Mouse (Mus musculus): ENCODE results near the gene Olfr693.
"Not testable (repeated sequence)": the region's sequence is repeated elsewhere in the genome, so short reads cannot be mapped to it uniquely, and the experiment has no call there.

Gene Olfr693

DNA sequence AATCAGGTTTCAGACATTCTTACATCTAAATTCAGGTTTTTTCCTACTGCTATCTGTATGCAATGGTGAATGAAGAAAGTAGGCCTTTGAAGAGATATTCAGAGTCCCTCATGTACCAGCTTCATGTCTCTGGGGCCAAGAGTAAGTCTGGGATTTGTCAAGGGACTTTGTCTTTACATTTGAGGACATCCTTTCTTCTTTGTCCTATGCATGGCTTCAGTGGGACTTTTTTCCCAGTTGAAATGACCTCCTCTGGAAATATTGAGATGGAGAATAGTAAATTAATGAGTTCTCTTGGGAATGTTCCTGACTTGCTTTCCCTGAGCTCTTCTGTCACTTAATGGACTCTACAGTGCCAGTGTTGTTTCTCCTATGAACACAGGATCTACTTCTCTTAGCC is at the start of gene Olfr693:
TSS of gene Olfr693 (minus strand) at position 101 of the 400 bp plus-strand sequence.
- DNase-seq = no peak

DNA sequence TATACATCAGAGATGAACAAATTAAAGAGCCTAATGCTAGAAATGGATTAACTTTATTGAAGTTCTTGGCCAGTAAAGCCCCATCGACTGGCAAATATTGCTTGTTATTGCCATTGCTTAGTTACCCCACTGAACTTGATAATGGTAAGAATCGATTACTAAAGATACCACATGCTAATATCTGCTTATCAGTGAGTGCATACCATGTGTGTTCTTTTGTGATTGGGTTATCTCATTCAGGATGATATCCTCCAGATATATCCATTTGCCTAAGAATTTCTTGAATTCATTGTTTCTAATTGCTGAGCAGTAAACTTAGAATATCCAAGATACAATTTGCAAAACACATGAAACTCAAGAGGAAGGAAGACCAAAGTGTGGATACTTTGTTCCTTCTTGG is 45.3 kb upstream of the Olfr693 start:
- DNase-seq = not testable (repeated sequence)

DNA sequence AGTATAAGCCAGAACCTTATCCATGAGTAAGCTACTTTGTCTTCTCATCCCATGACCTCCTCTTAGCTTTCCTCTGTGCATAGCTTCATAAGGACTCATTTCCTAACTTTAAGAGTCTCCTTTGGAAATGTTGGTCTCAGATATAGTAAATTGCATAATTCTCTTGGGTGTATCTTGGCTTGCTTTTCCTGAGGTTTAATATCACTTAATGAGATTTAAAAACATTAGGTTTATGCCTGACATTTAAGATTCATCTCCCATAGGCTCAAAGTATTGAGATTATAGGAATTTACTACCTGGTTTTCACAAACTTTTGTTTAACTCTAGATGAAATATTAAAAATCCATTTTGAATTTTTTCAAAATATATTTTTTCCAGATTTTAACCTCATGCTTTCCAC is 35.9 kb upstream of the Olfr693 start, which contains the start of gene Olfr695:
TSS of gene Olfr695 (minus strand) at position 101 of the 400 bp plus-strand sequence.
- no peak for DNase-seq

DNA sequence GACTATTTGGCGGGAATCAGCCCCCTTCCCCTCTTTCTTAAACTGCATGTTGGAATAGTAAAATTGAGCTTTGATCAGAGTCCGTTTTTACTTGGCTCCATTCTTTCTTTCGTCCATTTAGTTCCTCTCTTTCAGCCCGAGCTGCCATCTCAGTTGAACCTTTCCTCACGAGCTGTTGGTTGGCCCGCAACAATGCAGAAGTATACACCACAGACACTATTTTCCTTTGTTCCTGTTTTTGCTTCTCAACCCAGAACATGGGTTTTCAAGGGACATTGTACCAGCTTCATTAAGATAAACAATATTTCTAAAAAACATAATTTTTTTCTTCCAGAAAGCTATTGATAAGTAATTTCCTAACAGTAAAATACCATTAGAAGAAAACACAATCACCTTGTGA is 31.1 kb upstream of the Olfr693 start:
- DNase-seq = no peak

DNA sequence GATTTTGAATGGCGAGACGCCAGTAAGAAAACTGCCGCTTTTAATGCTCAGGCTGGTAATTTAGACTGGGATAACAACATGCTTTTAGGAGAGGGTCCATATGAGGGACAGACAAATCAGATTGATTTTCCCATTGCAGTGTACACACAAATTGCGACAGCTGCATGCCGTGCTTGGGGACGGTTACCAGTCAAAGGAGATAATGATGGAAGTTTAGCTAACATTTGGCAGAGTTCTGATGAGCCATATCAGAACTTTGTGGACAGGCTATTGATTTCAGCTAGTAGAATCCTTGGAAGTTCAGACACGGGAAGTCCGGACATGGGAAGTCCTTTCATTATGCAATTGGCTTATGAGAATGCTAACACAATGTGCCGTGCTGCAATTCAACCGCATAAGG is 27.3 kb upstream of the Olfr693 start:
- not testable (repeated sequence) for DNase-seq

DNA sequence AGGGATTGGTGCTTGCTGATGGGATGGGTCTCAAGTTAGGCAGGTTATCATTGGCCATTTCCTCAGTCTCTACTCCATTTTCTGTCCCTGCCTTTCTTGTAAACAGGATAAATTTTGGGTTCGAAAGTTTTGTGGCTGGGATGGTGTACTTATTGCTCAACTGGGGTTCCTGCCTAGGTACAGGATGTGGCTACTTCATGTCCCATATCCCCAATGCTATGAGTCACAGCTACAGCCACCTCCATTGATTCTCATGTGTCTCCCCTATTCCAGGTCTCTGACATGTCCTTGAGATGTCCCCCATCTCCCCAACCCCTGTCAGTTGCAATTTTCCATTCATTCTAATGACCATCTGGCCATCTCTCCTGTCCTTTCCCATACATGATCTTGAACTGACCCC is 16.5 kb upstream of the Olfr693 start:
- DNase-seq = no peak

DNA sequence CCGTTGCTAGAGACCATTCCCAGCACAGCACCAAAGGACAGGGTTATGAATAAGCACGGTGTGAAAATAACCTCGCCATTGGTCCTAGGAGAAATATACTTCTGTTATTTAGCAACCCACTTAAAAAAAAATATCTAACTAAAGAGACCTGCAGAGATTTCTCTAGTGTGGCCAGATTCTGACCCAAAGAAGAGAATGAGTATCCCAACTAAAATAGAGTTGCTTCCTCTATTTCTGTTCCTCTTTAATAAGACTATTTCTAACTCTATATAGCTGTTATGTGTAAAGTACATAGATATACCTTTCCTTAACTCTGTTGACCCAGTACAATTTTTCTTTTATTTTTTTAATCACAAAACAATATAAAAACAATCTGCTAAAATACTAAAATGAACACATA is 12.6 kb upstream of the Olfr693 start:
- no peak for DNase-seq

DNA sequence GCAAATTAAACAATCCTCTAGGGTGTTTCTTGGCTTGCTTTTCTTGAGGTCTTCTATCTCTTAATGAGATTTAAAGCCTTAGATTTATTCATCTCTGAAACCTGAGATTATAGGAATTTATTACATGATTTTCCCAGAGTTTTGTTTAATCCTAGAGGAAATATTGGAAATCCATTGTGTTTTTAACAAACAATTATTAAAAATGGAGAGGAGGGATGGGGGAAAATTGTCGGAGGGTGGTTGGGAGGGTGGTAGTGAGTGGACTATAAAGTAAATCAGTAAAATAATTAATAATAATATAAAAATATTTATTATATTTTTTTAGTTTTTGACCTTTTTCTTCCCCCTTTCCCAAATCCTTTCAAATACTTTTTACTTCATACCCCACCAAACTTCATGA is 11.3 kb upstream of the Olfr693 start, which contains the start of gene Olfr694:
TSS of gene Olfr694 (minus strand) at position 101 of the 400 bp plus-strand sequence.
- no peak for DNase-seq

DNA sequence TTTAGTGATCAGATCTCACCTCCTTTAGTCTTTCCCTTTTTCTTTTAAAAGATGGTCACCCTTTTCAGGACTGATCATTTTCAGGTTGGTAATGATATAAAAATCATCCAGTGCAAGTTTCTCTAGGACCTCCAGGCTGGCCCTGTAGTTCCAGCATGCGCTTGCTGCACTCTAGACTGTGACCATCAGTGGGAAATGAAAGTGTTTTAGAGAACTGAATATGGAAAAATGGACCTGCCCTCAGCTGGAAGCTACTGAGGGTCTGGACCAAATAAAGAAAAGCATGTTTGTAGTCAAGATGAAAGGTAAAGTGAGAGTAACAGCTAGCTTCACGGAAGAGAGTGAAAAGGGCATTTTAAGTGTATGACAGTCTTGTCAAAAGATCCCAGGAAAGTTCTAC is 5.0 kb upstream of the Olfr693 start:
- DNase-seq = no peak

DNA sequence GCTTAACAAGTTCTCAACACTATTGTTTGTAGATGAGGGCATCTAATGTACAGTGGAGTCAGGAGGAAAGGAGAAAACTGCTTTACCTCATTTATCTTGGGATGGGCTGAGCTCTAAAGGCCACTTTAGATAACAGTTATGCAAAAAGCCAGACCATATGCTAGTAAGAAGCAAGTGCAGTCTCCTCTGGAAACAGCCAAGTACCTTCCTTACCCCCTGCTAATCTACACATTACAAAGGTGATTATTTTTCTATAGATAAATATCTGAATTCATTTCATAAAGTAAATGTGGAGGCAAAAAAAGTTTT is 28.1 kb downstream of the Olfr693 start:
- DNase-seq = no peak

DNA sequence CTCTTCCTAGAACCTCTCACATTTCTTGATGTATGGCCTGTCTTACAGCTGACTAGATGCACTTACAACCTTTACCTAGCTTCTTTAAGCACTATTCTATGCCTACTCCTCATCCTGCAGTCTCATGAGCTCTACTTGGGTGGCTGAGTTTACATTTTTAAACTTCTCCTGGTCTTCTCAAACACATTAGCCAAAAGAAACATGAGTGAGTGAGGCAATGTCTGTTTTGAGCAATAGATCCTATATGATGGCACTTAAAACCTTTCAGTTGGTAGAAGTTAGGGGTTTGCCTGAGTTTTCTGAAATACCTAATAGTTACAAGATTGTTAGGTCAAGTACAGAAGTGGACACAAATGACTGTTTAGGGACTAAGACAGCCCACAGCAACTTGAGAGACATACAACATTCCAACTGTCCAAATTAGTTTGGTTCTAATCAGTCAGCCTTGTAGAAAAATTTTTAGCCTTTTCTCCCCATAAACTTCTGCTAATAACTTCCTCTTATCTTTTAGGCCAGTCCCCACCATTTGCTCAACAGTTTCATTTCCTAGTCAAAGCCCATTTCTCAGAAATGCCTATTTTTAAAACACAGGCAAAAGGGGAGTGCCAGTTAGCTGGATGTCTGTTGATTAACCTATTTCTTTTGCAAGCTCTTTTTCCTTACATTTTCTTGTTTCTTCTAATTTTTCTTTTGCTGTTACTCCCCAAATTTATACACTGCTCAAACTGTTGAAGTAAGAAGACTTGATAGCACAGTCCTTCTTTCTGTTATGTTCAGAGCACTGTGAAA is 28.6 kb downstream of the Olfr693 start:
- no peak for DNase-seq

DNA sequence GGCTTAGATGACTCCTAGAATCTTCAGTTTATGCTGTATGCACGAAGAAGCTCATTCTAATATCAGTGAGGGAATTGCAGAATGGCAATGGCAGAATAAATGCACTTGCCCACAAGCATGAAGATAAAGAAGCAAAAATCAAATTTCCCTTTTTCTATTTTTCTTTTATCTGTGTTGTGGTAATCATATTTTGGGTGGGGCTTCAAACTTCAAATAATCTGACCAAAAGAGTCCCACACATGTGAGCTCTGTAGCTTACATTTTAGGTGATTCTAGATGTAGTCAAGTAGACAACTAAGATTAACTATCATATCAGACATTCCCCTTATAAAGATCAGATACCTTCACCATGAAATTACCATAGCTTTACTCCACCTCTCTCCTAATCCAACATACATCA is 30.6 kb downstream of the Olfr693 start:
- DNase-seq = no peak

DNA sequence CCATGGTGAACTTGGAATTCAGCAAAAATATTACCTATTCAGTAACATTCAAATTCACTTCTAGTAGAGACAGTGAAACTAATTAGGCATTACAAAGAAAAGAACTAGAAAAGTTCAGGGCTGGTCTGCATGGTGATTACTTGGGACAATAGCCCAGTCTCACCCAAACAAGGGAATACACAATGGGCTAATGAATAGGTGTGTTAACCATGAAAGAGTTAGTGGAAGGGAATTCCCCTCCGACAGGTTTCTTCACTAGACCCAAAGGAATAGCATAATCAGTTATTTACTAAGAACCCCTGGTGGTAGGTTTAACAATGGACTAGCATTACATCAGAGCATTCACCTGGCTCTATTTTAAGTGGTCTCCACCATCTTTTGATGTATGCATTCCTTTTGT is 35.1 kb downstream of the Olfr693 start:
- DNase-seq = no peak

DNA sequence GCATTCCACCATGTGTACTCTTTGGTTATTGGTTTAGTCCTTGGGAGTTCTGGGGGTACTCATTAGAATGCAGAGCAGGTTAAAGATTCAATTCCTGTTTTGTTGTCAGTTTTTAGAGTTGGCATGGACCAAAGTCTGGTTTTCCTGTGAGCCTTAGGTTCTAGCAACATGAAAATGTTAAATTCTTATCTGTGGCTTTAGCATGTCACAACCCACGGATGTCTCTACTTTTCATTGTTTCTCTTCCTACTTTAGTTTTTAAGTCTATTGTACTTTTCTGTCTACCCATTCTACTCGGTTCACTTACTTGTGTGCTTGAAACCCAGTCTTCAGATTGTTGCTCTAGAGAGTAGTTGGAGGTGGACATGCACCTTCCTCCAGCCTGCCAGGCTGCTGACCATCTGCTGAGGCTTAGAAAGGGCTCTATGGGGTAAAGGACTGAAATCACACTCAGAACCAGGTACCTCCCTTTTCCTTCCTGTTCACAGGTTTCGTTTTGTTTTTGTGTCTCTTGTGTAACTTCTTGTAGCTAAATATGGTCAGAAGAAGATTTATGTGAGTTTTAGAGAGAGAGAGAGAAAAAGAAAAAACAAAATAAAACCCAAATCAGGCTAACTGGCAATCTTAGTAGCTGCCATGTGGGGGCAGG is 36.0 kb downstream of the Olfr693 start:
- no peak for DNase-seq

DNA sequence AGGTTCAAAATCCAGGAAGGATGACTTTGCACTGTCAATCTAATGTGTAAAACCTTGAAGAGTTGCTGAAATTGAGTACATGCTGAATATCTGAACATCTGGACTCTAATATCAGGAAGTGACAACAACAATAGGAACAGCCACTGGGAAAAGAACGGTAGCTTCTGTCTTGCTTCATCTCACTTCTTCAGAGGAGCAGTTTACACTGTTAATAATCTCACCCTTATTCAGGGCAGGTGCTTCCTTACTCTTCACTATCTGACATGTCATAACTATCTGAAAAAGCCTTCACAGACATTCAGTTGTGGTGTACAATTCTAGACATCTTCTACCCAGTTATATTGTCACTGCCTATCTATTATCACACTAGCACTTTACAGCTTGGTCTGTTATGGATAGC is 39.5 kb downstream of the Olfr693 start:
- DNase-seq = no peak

DNA sequence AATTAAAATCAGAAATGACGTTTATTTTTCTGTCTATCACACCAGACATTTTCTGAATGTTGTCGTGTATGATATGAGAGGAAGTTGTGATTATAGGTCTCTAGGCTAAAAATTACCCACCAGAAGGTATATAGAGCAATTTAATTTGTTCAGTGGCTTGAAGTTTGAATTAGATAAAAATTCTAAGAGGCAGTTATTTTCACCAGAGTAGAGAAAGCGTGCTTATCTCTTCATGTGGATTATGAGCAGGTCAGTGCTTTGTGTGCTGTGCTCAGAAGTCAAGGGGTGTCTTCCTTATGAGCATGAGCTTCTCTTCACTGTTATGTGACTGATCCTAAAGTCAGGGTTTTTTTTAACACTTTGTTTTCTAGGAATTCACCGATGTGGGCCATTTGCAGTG is 44.8 kb downstream of the Olfr693 start:
- no peak for DNase-seq

All from kidney, postnatal 14 days (tissue).